Mouse (Mus musculus) testis, adult 10 weeks (tissue): ENCODE measurements around the gene Lyz2. TPM values are rescaled to one million over a fixed set of nuclear protein-coding genes. Genes with fewer than 3 reads are reported as not detected.

Experiments used
- polyA plus RNA-seq: library from polyadenylated mRNA; stranded (reverse); fragments of 350-450 nt; fragmentation: Illumina TruSeq; extraction: RNeasy Lipid Tissue Mini Kit (QIAGEN cat#74804); gene quantifications from one replicate; pipeline ENCODE4 v1.2.3, GENCODE M21; 2014; ENCODE audit warnings: low read depth, low replicate concordance

Lyz2 gene
- polyA plus RNA-seq, result 19.8 TPM

DNA sequence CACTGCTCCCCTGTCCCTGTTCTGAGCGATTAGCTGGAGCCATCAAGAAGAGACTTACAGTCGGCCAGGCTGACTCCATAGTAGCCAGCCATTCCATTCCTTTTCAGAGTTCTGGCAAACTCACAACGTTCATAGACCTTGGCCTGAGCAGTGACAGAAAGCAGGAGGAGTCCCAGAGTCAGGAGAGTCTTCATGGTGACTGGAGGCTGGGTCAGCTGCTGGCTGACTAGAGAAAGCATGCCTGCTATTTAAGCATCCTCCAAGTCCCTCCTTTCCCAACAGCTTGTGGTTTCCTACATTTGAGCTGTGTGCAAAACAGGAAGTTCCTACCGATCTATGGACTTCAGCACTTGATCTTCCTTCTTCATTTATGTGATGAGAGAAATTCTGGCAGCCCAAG, at the start of gene Lyz2:
Gene Lyz2 (minus strand): TSS at position 273 of the 400 bp plus-strand sequence.

DNA sequence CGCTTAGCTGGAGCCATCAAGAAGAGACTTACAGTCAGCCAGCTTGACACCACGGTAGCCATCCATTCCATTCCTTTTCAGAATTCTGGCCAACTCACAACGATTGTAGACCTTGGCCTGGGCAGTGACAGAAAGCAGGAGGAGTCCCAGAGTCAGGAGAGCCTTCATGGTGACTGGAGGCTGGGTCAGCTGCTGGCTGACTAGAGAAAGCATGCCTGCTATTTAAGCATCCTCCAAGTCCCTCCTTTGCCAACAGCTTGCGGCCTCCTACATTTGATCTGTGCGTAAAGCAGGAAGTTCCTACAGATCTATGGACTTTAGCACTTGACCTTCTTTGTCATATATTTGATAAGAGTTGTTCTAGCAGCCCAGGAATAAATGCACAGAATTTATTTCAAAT, 10.6 kb upstream of the Lyz2 start, which contains the start of gene Lyz1:
Gene Lyz1 (minus strand): TSS at position 198 of the 400 bp plus-strand sequence.

DNA sequence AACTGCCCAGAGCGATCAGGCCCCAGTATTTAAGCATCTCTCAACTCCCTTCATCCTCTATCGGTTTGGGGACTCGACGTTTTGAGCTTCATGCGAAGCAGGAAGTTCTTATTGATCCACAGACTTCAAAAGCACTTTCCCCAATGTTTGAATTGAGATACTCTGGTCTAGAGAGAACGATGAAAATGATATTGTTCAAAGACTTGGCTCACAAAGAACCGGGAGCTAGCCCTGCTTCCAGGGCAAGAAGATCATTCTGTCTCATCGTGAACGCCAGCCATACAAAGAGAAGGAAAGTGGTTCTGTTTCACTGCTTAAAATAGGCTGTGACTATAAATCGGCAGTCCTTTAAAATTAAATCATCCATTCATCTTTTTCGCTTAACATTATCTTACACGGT, 43.5 kb downstream of the Lyz2 start, which contains the start of gene 9530003J23Rik:
Gene 9530003J23Rik (minus strand): TSS at position 101 of the 400 bp plus-strand sequence.

Other genes starting within 250 kb of the Lyz2 start
- not detected for gene Lrrc10, start 237.0 kb downstream of the Lyz2 start, polyA plus RNA-seq
- gene Cct2, start 218.5 kb downstream of the Lyz2 start, polyA plus RNA-seq, result 285 TPM
- 20.5 TPM for gene Frs2, start 133.8 kb downstream of the Lyz2 start, polyA plus RNA-seq
- gene Yeats4, start 57.8 kb downstream of the Lyz2 start, polyA plus RNA-seq, result 150 TPM
- 0.38 TPM for gene 9530003J23Rik, start 43.6 kb downstream of the Lyz2 start, polyA plus RNA-seq
- 0.45 TPM for gene Lyz1, start 10.5 kb upstream of the Lyz2 start, polyA plus RNA-seq
- 45.7 TPM for gene Cpsf6, start 97.7 kb upstream of the Lyz2 start, polyA plus RNA-seq